Mouse (Mus musculus): ENCODE results near the gene Ptges.
"Not testable (repeated sequence)": the region's sequence is repeated elsewhere in the genome, so short reads cannot be mapped to it uniquely, and the experiment has no call there.

The Ptges gene

GRCm38 (mm10) chr2:30928893-30929482, 675 bp downstream of the Ptges start:
- DNase-seq (ENCODE audit: low read depth): no peak

GRCm38 (mm10) chr2:30927844-30928628, 1.6 kb downstream of the Ptges start:
- peak; percentile 86 for DNase-seq (ENCODE audit: low read depth)

- no peak for DNase-seq (ENCODE audit: low read depth)
Observed at GRCm38 (mm10) chr2:30927151-30927781, 2.4 kb downstream of the Ptges start.

GRCm38 (mm10) chr2:30926381-30926780, 3.3 kb downstream of the Ptges start:
- DNase-seq (ENCODE audit: low read depth): no peak

- no peak for DNase-seq (ENCODE audit: low read depth)
Observed at GRCm38 (mm10) chr2:30925181-30925580, 4.5 kb downstream of the Ptges start.

- no peak for DNase-seq (ENCODE audit: low read depth)
Observed at GRCm38 (mm10) chr2:30923099-30923498, 6.6 kb downstream of the Ptges start.

- DNase-seq (ENCODE audit: low read depth): no peak
Observed at GRCm38 (mm10) chr2:30920216-30920615, 9.4 kb downstream of the Ptges start.

GRCm38 (mm10) chr2:30918780-30919329, 10.8 kb downstream of the Ptges start:
- DNase-seq (ENCODE audit: low read depth): no peak

GRCm38 (mm10) chr2:30918126-30918525, 11.5 kb downstream of the Ptges start:
- DNase-seq (ENCODE audit: low read depth): no peak

GRCm38 (mm10) chr2:30917649-30918048, 12.0 kb downstream of the Ptges start:
- no peak for DNase-seq (ENCODE audit: low read depth)

- not testable (repeated sequence) for DNase-seq (ENCODE audit: low read depth)
Observed at GRCm38 (mm10) chr2:30915933-30916332, 13.7 kb downstream of the Ptges start.

- no peak for DNase-seq (ENCODE audit: low read depth)
Observed at GRCm38 (mm10) chr2:30915376-30915775, 14.3 kb downstream of the Ptges start.

- no peak for DNase-seq (ENCODE audit: low read depth)
Observed at GRCm38 (mm10) chr2:30914836-30915235, 14.8 kb downstream of the Ptges start.

- no peak for DNase-seq (ENCODE audit: low read depth)
Observed at GRCm38 (mm10) chr2:30913022-30913421, 16.6 kb downstream of the Ptges start.

GRCm38 (mm10) chr2:30912291-30912773, 17.3 kb downstream of the Ptges start:
- DNase-seq (ENCODE audit: low read depth): no peak

GRCm38 (mm10) chr2:30906641-30907040, 23.0 kb downstream of the Ptges start:
- DNase-seq (ENCODE audit: low read depth): no peak

GRCm38 (mm10) chr2:30905906-30906305, 23.8 kb downstream of the Ptges start:
- DNase-seq (ENCODE audit: low read depth): no peak

GRCm38 (mm10) chr2:30904991-30905390, 24.7 kb downstream of the Ptges start:
- DNase-seq (ENCODE audit: low read depth): no peak

GRCm38 (mm10) chr2:30904231-30904630, 25.4 kb downstream of the Ptges start:
- DNase-seq (ENCODE audit: low read depth): no peak

GRCm38 (mm10) chr2:30902726-30903722, 26.6 kb downstream of the Ptges start:
- DNase-seq (ENCODE audit: low read depth): no peak

- no peak for DNase-seq (ENCODE audit: low read depth)
Observed at GRCm38 (mm10) chr2:30902256-30902655, 27.4 kb downstream of the Ptges start.

Data from naive thymus-derived CD4-positive, alpha-beta T cell, adult 2 months (primary cell).